Mouse (Mus musculus) liver, embryonic 14.5 days (tissue): ENCODE measurements around the gene Jak2. TPM values are rescaled to one million over a fixed set of nuclear protein-coding genes. Genes with fewer than 3 reads are reported as not detected.
A peak's percentile ranks its signal among the peaks of the same experiment; 100 is the strongest.

Source experiments
- ATAC-seq: fragments of 200-750 bp; cut with Nextera tagmentation; 2 replicates; pipeline ENCODE4 v1.8.0; 2017; ENCODE audit warnings: moderate number of reproducible peaks, mild to moderate bottlenecking, moderate library complexity; ENCODE audit not compliant: insufficient read depth
- DNase-seq, 3 experiments: peaks; one replicate each; pipeline ENCODE4 v3.0.0-alpha.2; 2012 to 2013; ENCODE audit warnings: low read depth in 3 of 3, low spot score in 3 of 3
- H3K27ac ChIP-seq: fragments of 300-500 bp; sonication (generic); 2 replicates; pipeline ENCODE4 v1.5.1; 2014; ENCODE audit warnings: moderate library complexity, mild to moderate bottlenecking, control low read depth, inconsistent platforms
- H3K27me3 ChIP-seq: fragments of 300-500 bp; sonication (generic); 2 replicates; pipeline ENCODE4 v1.6.1; 2014; ENCODE audit warnings: mild to moderate bottlenecking, low read length, moderate library complexity; ENCODE audit not compliant: control insufficient read depth, insufficient read depth
- H3K36me3 ChIP-seq: fragments of 300-500 bp; sonication (generic); replicated peaks from 2 replicates; pipeline ENCODE4 v1.6.1; 2014; ENCODE audit warnings: low read depth; ENCODE audit not compliant: control insufficient read depth, insufficient read depth
- H3K4me1 ChIP-seq, 2 experiments: fragments of 200-500 bp in 1 of 2; fragments of 300-500 bp in 1 of 2; sonication (generic) in 1 of 2; replicated peaks; 2 replicates each; pipeline ENCODE4 v1.6.1; 2012 to 2014; ENCODE audit warnings: antibody characterized with exemption in 1 of 2, inconsistent platforms in 1 of 2, low read length in 1 of 2; ENCODE audit not compliant: control insufficient read depth in 2 of 2, insufficient read depth in 2 of 2
- H3K4me2 ChIP-seq: fragments of 300-500 bp; sonication (generic); 2 replicates; pipeline ENCODE4 v1.6.1; 2014; ENCODE audit warnings: low read depth, mild to moderate bottlenecking, control low read depth, moderate library complexity
- H3K4me3 ChIP-seq, 2 experiments: fragments of 200-500 bp in 1 of 2; fragments of 300-500 bp in 1 of 2; sonication (generic) in 1 of 2; 2 replicates each; pipeline ENCODE4 v1.5.1; 2012 to 2014; ENCODE audit warnings: low read depth in 2 of 2, low read length in 2 of 2, mild to moderate bottlenecking in 2 of 2, control low read depth in 1 of 2, inconsistent platforms in 1 of 2, moderate library complexity in 1 of 2; ENCODE audit not compliant: insufficient read depth in 1 of 2
- H3K9ac ChIP-seq: fragments of 300-500 bp; sonication (generic); replicated peaks from 2 replicates; pipeline ENCODE4 v1.6.1; 2014; ENCODE audit warnings: mild to moderate bottlenecking, control low read depth, moderate library complexity
- H3K9me3 ChIP-seq: fragments of 300-500 bp; sonication (generic); 2 replicates; pipeline ENCODE4 v1.6.1; 2016; ENCODE audit warnings: low read length, mixed read lengths; ENCODE audit not compliant: control insufficient read depth
- CTCF ChIP-seq: IDR thresholded peaks from 2 replicates; pipeline ENCODE4 v1.5.1; 2016; ENCODE audit warnings: antibody characterized with exemption, low read depth, control low read depth
- EP300 ChIP-seq: IDR thresholded peaks from 2 replicates; pipeline ENCODE4 v1.6.1; 2016; ENCODE audit warnings: antibody characterized with exemption, low read depth
- WGBS: fragments of 180-500 bp; shearing (Covaris S2); extraction: QIAGEN DNeasy Blood & Tissue Kit; methylation state at CpG from one replicate; pipeline ENCODE4 v1.1.7; 2014; ENCODE audit not compliant: insufficient replicate concordance; 5-methylcytosine and 5-hydroxymethylcytosine counted together
- polyA plus RNA-seq, 2 experiments: library from polyadenylated mRNA; depleted of rRNA in 1 of 2; stranded (reverse) in 1 of 2; unstranded in 1 of 2; fragments of >200 nt; fragmentation: Nextera tagmentation in 1 of 2; extraction: Ambion mirVana in 1 of 2; gene quantifications; 2 replicates each; pipeline versions ENCODE4 v1.2.1 to v1.2.3; 2012 to 2014

Gene Jak2
- polyA plus RNA-seq, 2 experiments = 13.9 to 16.0 TPM

DNA sequence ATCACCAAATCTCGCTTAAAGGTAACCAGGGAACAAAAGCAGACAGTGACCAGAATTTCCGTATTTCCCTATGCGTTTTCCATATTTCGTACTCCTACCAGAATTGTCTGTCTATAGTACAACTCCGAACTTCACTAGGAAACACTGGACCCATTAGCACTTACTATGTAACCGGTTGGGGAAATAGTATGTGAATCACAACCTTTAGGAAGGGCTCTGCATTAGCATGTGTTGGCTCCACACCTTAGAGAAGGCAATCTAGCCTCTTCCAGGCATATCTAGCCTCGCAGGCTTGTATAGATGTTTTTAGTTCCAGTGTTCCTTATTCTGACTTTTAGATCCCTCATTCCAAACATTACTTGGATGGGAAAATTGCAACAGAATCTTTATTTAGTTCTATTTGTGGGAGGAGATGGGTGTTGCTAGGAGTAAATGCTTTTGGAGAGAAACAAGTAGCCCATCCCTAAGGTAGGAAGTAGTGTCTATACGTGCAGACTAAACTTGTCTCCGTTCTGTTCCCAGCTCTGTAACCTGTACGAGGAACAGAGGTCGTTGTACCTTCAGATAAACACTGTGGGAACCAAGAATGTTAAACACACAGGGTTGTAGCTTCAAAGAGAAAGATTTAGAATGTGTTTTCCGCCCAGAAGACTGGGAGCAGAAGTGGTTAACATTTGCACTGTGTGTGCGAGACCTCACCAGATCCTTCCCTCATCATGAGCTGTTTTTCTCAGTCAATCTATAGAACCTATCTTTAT is 110.7 kb downstream of the Jak2 start:
- Histone ChIP-seq H3K9me3 (no peaks in the 10 kb centered on the region), H3K4me3 (peak overlapping the region; percentile 64 to 65), H3K4me2 (peak overlapping the region; percentile 97), H3K27ac (no peak overlapping the region), H3K4me1 (peaks cover 14 to 19% of the 10 kb centered on the region in 2 experiments), H3K36me3 (no peaks in the 10 kb centered on the region), H3K27me3 (no peaks in the 10 kb centered on the region), H3K9ac (peak overlapping the region; percentile 36)
- ATAC-seq (no peak), DNase-seq (no peak)
- WGBS = 32% methylated on average over 13 of the region's 13 CpGs
- TF ChIP-seq CTCF = no peak
- no peak for TF ChIP-seq EP300

Other genes starting within 250 kb of the Jak2 start
- 12.0 and 16.3 TPM in 2 replicates for gene Ak3, start 203.9 kb upstream of the Jak2 start, polyA plus RNA-seq (2012; rRNA removed)
- 41.5 and 44.0 TPM in 2 replicates for gene Ak3, start 203.9 kb upstream of the Jak2 start, polyA plus RNA-seq (2014; fragmentation: Nextera tagmentation; extraction: Ambion mirVana)
- gene Rcl1, start 150.5 kb upstream of the Jak2 start, polyA plus RNA-seq (2012; rRNA removed) = 22.3 and 31.4 TPM in 2 replicates
- 52.1 and 54.8 TPM in 2 replicates for gene Rcl1, start 150.5 kb upstream of the Jak2 start, polyA plus RNA-seq (2014; fragmentation: Nextera tagmentation; extraction: Ambion mirVana)
- 0.36 and 0.45 TPM in 2 replicates for gene Insl6, start 73.5 kb downstream of the Jak2 start, polyA plus RNA-seq (2012; rRNA removed)
- 0.76 and 1.2 TPM in 2 replicates for gene Insl6, start 73.5 kb downstream of the Jak2 start, polyA plus RNA-seq (2014; fragmentation: Nextera tagmentation; extraction: Ambion mirVana)
- not detected in 2 replicates for gene Rln1, start 82.8 kb downstream of the Jak2 start, polyA plus RNA-seq (2012; rRNA removed)
- not detected in 2 replicates for gene Rln1, start 82.8 kb downstream of the Jak2 start, polyA plus RNA-seq (2014; fragmentation: Nextera tagmentation; extraction: Ambion mirVana)
- 14.0 and 21.9 TPM in 2 replicates for gene Plgrkt, start 115.6 kb downstream of the Jak2 start, polyA plus RNA-seq (2012; rRNA removed)
- 26.2 and 28.3 TPM in 2 replicates for gene Plgrkt, start 115.6 kb downstream of the Jak2 start, polyA plus RNA-seq (2014; fragmentation: Nextera tagmentation; extraction: Ambion mirVana)
- gene Cd274, start 115.6 kb downstream of the Jak2 start, polyA plus RNA-seq (2012; rRNA removed) = 0.65 and 0.75 TPM in 2 replicates
- 0.10 and 0.67 TPM in 2 replicates for gene Cd274, start 115.6 kb downstream of the Jak2 start, polyA plus RNA-seq (2014; fragmentation: Nextera tagmentation; extraction: Ambion mirVana)
- 0.02 TPM in 1 of 2 replicates, not detected in the other for gene Pdcd1lg2, start 159.1 kb downstream of the Jak2 start, polyA plus RNA-seq (2012; rRNA removed)
- gene Pdcd1lg2, start 159.1 kb downstream of the Jak2 start, polyA plus RNA-seq (2014; fragmentation: Nextera tagmentation; extraction: Ambion mirVana) = not detected in 2 replicates